Mouse (Mus musculus): Measurements from ENCODE around the gene Dynlrb1.

Dynlrb1 gene

GRCm38 (mm10) chr2:155279163-155279562 is 42.8 kb downstream of the Dynlrb1 start:
- DNase-seq (ENCODE audit: extremely low spot score, low read depth, low spot score): no peak

GRCm38 (mm10) chr2:155280116-155280515 is 43.8 kb downstream of the Dynlrb1 start:
- no peak for DNase-seq (ENCODE audit: extremely low spot score, low read depth, low spot score)

GRCm38 (mm10) chr2:155283793-155284192 is 47.5 kb downstream of the Dynlrb1 start:
- DNase-seq (ENCODE audit: extremely low spot score, low read depth, low spot score): no peak

- no peak for DNase-seq (ENCODE audit: extremely low spot score, low read depth, low spot score)
Observed at GRCm38 (mm10) chr2:155284647-155285046, 48.3 kb downstream of the Dynlrb1 start.

GRCm38 (mm10) chr2:155285744-155286143 is 49.4 kb downstream of the Dynlrb1 start:
- no peak for DNase-seq (ENCODE audit: extremely low spot score, low read depth, low spot score)

- no peak for DNase-seq (ENCODE audit: extremely low spot score, low read depth, low spot score)
Observed at GRCm38 (mm10) chr2:155287456-155288250, 51.3 kb downstream of the Dynlrb1 start.

- no peak for DNase-seq (ENCODE audit: extremely low spot score, low read depth, low spot score)
Observed at GRCm38 (mm10) chr2:155290066-155290465, 53.7 kb downstream of the Dynlrb1 start.

- DNase-seq (ENCODE audit: extremely low spot score, low read depth, low spot score): no peak
Observed at GRCm38 (mm10) chr2:155293382-155293781, 57.0 kb downstream of the Dynlrb1 start.

GRCm38 (mm10) chr2:155293946-155294345 is 57.6 kb downstream of the Dynlrb1 start:
- no peak for DNase-seq (ENCODE audit: extremely low spot score, low read depth, low spot score)

- DNase-seq (ENCODE audit: extremely low spot score, low read depth, low spot score): no peak
Observed at GRCm38 (mm10) chr2:155295453-155295852, 59.1 kb downstream of the Dynlrb1 start.

GRCm38 (mm10) chr2:155299563-155299962 is 63.2 kb downstream of the Dynlrb1 start:
- DNase-seq (ENCODE audit: extremely low spot score, low read depth, low spot score): no peak
